Mouse (Mus musculus): ENCODE measurements around the gene Ltbp3. TPM values are rescaled to one million over a fixed set of nuclear protein-coding genes. Genes with fewer than 3 reads are reported as not detected.

Ltbp3 gene
- polyA plus RNA-seq, 1 experiment from 2014 or later, result 2.7 TPM

GRCm38 (mm10) chr19:5725029-5725707, 15.5 kb upstream of the Ltbp3 start:
- DNase-seq, result peak; percentile 38
- ATAC-seq (ENCODE audit: low read depth), result peak; percentile 7
- H3K4me2 ChIP-seq, result peak overlapping the region; percentile 91
- peak overlapping the region; percentile 100 for H3K9ac ChIP-seq
- H3K4me1 ChIP-seq (replicated peaks), result peaks cover 84% of the 10 kb centered on the region
- 7% methylated on average over 12 of the region's 12 CpGs for WGBS (ENCODE audit: insufficient replicate concordance)
- no peaks in the 10 kb centered on the region for H3K9me3 ChIP-seq (replicated peaks)
- H3K4me3 ChIP-seq (replicated peaks), result peak overlapping the region; percentile 99
- H3K36me3 ChIP-seq, result peaks cover 51% of the 10 kb centered on the region
- H3K27me3 ChIP-seq, result no peaks in the 10 kb centered on the region
- peak overlapping the region; percentile 99 for H3K27ac ChIP-seq

GRCm38 (mm10) chr19:5725767-5726515, 14.8 kb upstream of the Ltbp3 start, which contains the start of gene Ehbp1l1:
Ehbp1l1 (minus strand) TSS chr19:5726317.
- Histone ChIP-seq H3K4me2 (peak within 1 kb of the TSS; percentile 91), H3K4me1 (replicated peaks) (peaks cover 84% of the 10 kb centered on the region), H3K27me3 (no peaks in the 10 kb centered on the region), H3K9me3 (replicated peaks) (no peaks in the 10 kb centered on the region), H3K36me3 (peaks cover 47% of the 10 kb centered on the region), H3K9ac (peak within 1 kb of the TSS; percentile 100), H3K27ac (peak within 1 kb of the TSS; percentile 99), H3K4me3 (replicated peaks) (peak within 1 kb of the TSS; percentile 99)
- 2% methylated on average over 49 of the region's 49 CpGs for WGBS (ENCODE audit: insufficient replicate concordance)
- DNase-seq, result peak; percentile 64
- peak; percentile 25 for ATAC-seq (ENCODE audit: low read depth)

- Histone ChIP-seq H3K36me3 (peaks cover 36% of the 10 kb centered on the region), H3K9me3 (replicated peaks) (no peaks in the 10 kb centered on the region), H3K27me3 (no peaks in the 10 kb centered on the region), H3K4me1 (replicated peaks) (peaks cover 84% of the 10 kb centered on the region), H3K9ac (peak overlapping the region; percentile 100), H3K27ac (peak overlapping the region; percentile 99), H3K4me2 (peak overlapping the region; percentile 91), H3K4me3 (replicated peaks) (peak overlapping the region; percentile 99)
- 12% methylated on average over 15 of the region's 15 CpGs for WGBS (ENCODE audit: insufficient replicate concordance)
- DNase-seq, result peak; percentile 80
- peak; percentile 62 for ATAC-seq (ENCODE audit: low read depth)
Measured at GRCm38 (mm10) chr19:5726961-5727578, 13.6 kb upstream of the Ltbp3 start.

- H3K4me3 ChIP-seq (replicated peaks), result peak overlapping the region; percentile 99
- H3K4me1 ChIP-seq (replicated peaks), result peaks cover 80% of the 10 kb centered on the region
- DNase-seq (peak; percentile 81), ATAC-seq (ENCODE audit: low read depth) (no peak)
- peak overlapping the region; percentile 100 for H3K9ac ChIP-seq
- H3K36me3 ChIP-seq, result peaks cover 29% of the 10 kb centered on the region
- no peaks in the 10 kb centered on the region for H3K9me3 ChIP-seq (replicated peaks)
- H3K27ac ChIP-seq, result peak overlapping the region; percentile 99
- peak overlapping the region; percentile 91 for H3K4me2 ChIP-seq
- 2% methylated on average over 14 of the region's 14 CpGs for WGBS (ENCODE audit: insufficient replicate concordance)
- no peaks in the 10 kb centered on the region for H3K27me3 ChIP-seq
Measured at GRCm38 (mm10) chr19:5727701-5728100, 13.0 kb upstream of the Ltbp3 start.

- peaks cover 69% of the 10 kb centered on the region for H3K4me1 ChIP-seq (replicated peaks)
- no peaks in the 10 kb centered on the region for H3K9me3 ChIP-seq (replicated peaks)
Measured at GRCm38 (mm10) chr19:5728631-5729443, 11.9 kb upstream of the Ltbp3 start.

GRCm38 (mm10) chr19:5729444-5729815, 11.3 kb upstream of the Ltbp3 start, which contains the start of gene Fam89b:
Fam89b (minus strand) TSS chr19:5729653.
- peaks cover 63% of the 10 kb centered on the region for H3K4me1 ChIP-seq (replicated peaks)
- peak; percentile 55 for ATAC-seq (ENCODE audit: low read depth)

More at GRCm38 (mm10) chr19:5728631-5729443, 11.9 kb upstream of the Ltbp3 start:
- Histone ChIP-seq H3K4me2 (peak overlapping the region; percentile 91), H3K4me3 (replicated peaks) (peak overlapping the region; percentile 99), H3K36me3 (peaks cover 18% of the 10 kb centered on the region), H3K9ac (peak overlapping the region; percentile 100), H3K27ac (peak overlapping the region; percentile 99), H3K27me3 (peaks cover 3% of the 10 kb centered on the region)
- ATAC-seq (ENCODE audit: low read depth) (no peak), DNase-seq (no peak)
- 11% methylated on average over 37 of the region's 37 CpGs for WGBS (ENCODE audit: insufficient replicate concordance)

GRCm38 (mm10) chr19:5730314-5731186, 10.2 kb upstream of the Ltbp3 start:
- Histone ChIP-seq H3K36me3 (peaks cover 12% of the 10 kb centered on the region), H3K27ac (peak overlapping the region; percentile 99), H3K4me2 (peak overlapping the region; percentile 91), H3K4me3 (replicated peaks) (peak overlapping the region; percentile 99), H3K9ac (peak overlapping the region; percentile 100), H3K4me1 (replicated peaks) (peaks cover 57% of the 10 kb centered on the region), H3K27me3 (peaks cover 18% of the 10 kb centered on the region), H3K9me3 (replicated peaks) (no peaks in the 10 kb centered on the region)
- ATAC-seq (ENCODE audit: low read depth) (no peak), DNase-seq (no peak)
- 73% methylated on average over 29 of the region's 29 CpGs for WGBS (ENCODE audit: insufficient replicate concordance)

More at GRCm38 (mm10) chr19:5729444-5729815, 11.3 kb upstream of the Ltbp3 start, which contains the start of gene Fam89b:
- peak within 1 kb of the TSS; percentile 99 for H3K4me3 ChIP-seq (replicated peaks)
- peaks cover 7% of the 10 kb centered on the region for H3K27me3 ChIP-seq
- under 1% methylated on average over 37 of the region's 37 CpGs for WGBS (ENCODE audit: insufficient replicate concordance)
- H3K4me2 ChIP-seq, result peak within 1 kb of the TSS; percentile 91
- H3K27ac ChIP-seq, result peak within 1 kb of the TSS; percentile 99
- peaks cover 12% of the 10 kb centered on the region for H3K36me3 ChIP-seq
- peak within 1 kb of the TSS; percentile 100 for H3K9ac ChIP-seq
- peak; percentile 87 for DNase-seq
- H3K9me3 ChIP-seq (replicated peaks), result no peaks in the 10 kb centered on the region

GRCm38 (mm10) chr19:5731264-5731978, 9.3 kb upstream of the Ltbp3 start:
- H3K27me3 ChIP-seq, result peaks cover 25% of the 10 kb centered on the region
- H3K27ac ChIP-seq, result peak overlapping the region; percentile 71
- H3K9ac ChIP-seq, result peak overlapping the region; percentile 100
- peak overlapping the region; percentile 91 for H3K4me2 ChIP-seq
- H3K9me3 ChIP-seq (replicated peaks), result no peaks in the 10 kb centered on the region
- 1% methylated on average over 47 of the region's 47 CpGs for WGBS (ENCODE audit: insufficient replicate concordance)
- H3K4me1 ChIP-seq (replicated peaks), result peaks cover 55% of the 10 kb centered on the region
- DNase-seq (peak; percentile 87), ATAC-seq (ENCODE audit: low read depth) (peak; percentile 41)
- H3K36me3 ChIP-seq, result peaks cover 12% of the 10 kb centered on the region
- peak overlapping the region; percentile 99 for H3K4me3 ChIP-seq (replicated peaks)

- Histone ChIP-seq H3K27me3 (peaks cover 48% of the 10 kb centered on the region), H3K27ac (no peak overlapping the region), H3K4me1 (replicated peaks) (peaks cover 28% of the 10 kb centered on the region), H3K9ac (no peak overlapping the region; the same call in 1 of the 2 replicates), H3K36me3 (peaks cover 7% of the 10 kb centered on the region), H3K4me2 (no peak overlapping the region), H3K9me3 (replicated peaks) (no peaks in the 10 kb centered on the region), H3K4me3 (replicated peaks) (no peak overlapping the region)
- DNase-seq, result no peak
- 64% methylated on average over 9 of the region's 9 CpGs for WGBS (ENCODE audit: insufficient replicate concordance)
- no peak for ATAC-seq (ENCODE audit: low read depth)
Measured at GRCm38 (mm10) chr19:5734325-5734724, 6.4 kb upstream of the Ltbp3 start.
